Mouse (Mus musculus): ENCODE measurements around the gene Nrros.

Nrros gene

DNA sequence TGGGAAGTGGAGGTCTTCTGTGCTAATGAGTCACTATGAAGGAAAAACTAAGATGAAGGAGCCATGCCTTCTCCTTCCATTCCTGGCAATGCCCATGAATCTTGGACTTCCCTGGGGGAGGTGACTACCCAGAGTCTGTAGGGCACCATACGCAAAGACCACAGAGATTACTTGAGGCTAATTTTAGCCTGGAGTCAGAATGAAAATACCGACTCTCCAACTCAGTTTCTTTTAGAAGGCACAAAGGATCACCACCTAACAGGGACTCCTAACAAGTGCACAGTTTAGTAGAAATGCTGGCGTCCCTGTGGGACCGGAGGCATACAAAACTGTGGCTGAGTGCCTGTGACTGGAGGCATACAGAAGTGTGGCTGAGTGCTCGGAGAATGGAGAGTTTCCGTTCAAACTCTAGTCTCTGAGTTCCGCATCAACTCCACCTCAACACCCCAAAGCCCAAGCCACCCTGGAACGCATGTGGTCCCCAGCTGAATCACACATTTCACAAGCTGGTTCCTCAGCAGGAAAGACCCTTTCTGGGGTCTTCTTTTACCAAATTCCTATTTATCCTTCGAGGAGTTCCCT is 4.6 kb downstream of the Nrros start:
- DNase-seq (ENCODE audit: low spot score in 2 of 2): no peak

DNA sequence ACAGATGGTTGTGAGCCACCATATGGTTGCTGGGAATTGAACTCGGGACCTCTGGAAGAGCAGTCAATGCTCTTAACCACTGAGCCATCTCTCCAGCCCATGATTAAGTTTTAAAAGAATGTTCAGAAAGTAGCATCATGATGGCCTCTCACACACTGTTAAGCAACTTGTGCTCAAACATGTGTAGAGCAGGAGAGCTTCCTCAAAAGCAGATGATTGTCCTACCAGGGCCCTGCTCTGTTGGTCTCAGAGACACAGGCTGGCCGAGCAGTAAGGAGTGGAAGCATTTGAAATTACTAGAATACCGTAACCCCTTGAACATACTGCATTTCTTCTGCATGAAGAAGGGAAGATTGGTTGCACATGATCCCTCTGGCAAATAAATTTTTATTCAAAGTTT is 6.4 kb downstream of the Nrros start:
- DNase-seq (ENCODE audit: low spot score in 2 of 2): no peak

DNA sequence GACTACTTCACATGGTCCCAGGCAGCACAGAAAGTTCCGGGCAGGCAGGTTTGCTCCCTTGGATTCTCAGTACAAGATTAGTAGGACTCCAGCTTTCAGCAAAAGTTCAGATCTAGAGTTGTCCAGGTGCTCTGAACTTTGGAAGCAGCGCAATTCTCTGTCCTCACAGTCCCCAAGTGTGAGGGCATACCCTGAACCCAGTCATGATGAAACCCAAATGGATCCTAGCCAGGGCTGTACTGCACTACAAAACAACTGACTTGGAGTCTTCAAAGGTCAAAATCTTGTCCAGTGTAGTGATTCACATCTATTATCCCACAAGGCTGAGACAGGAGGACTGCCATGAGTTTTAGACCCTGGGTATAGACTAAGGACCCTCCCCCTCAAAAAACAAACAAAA is 8.0 kb downstream of the Nrros start:
- no peak for DNase-seq (ENCODE audit: low spot score in 2 of 2)

DNA sequence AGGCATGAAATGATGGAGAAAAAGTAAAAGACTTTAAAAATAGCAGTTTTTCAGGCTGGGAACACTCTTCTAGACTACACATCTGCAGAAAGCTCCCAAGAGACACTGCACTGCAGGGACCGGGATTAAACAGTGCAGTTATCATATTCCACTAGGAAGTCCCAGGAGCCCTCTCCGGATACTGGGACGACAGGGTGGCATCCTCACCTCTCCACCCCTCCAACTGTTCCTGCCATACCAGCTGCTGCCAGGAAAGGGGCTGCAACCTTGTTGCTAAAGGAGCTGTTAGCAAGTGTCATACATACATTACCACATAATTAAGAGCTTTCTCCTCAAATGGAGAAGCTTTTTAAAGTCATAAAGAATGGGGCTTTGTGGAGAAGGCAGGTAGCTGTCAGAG is 8.7 kb downstream of the Nrros start:
- DNase-seq (ENCODE audit: low spot score in 2 of 2): no peak

DNA sequence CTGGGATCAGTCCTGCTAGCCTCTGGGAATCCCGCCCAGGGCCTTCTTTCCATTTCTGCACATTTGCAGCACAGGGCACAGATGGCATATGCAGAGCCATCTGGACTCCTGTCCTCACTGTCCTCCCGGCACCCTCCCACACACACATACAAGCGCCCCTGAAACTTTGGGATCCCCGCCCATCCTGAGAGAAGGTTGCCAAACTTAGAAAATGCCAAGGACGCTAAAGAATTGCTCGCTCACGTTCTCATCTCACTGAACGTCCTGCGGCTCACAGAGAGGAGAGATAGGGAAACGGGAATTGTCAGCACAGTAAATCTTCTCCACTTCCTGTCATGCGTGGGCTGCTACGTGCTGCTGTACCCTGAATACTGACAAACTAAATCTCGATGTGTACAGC is 11.0 kb downstream of the Nrros start:
- no peak for DNase-seq (ENCODE audit: low spot score in 2 of 2)

DNA sequence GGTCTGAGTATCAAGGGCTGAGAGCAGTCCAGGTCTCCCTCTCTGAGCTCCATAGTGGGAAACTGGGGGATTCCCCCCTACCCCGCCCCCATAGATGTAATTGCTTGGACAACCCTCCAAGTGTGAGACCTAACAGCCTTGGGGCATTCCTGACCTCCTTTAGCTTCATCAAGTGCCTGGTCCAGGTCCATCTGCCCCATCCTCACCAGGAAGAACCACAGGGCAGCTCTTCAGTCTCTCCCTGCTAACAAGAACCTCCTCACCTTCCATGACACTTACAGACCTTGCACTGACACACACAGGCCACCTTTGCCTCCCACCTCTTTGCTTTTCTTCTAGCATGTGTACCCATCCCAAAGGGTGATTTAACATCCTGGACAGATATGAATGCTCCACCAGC is 11.4 kb downstream of the Nrros start:
- DNase-seq (ENCODE audit: low spot score in 2 of 2): no peak

DNA sequence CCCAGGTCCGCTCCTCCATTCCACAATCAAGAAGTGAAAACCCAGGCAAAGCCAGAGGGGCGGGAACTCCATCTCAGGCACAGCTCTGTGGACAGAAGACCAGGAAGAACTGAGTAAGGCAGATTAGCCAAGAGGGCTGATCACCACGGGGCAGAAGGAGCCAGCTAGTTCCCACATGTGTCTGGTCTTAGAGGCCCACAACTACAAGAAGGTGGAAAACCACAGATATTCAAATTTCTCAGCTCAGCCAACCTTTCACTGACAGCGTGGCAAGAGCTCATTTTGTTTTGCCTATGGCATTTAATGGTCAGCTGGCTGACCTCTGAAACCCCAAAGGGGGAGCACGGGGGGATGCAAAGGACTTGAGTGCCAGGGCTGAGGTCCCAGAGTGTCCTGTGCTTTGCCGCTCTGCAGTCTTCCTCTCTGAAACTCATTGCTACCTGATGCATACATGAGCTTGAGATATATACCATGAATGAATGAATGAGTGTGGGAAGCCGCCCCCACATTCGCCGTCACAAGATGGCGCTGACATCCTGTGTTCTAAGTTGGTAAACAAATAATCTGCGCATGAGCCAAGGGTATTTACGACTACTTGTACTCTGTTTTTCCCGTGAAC is 17.7 kb downstream of the Nrros start:
- no peak for DNase-seq (ENCODE audit: low spot score in 2 of 2)

DNA sequence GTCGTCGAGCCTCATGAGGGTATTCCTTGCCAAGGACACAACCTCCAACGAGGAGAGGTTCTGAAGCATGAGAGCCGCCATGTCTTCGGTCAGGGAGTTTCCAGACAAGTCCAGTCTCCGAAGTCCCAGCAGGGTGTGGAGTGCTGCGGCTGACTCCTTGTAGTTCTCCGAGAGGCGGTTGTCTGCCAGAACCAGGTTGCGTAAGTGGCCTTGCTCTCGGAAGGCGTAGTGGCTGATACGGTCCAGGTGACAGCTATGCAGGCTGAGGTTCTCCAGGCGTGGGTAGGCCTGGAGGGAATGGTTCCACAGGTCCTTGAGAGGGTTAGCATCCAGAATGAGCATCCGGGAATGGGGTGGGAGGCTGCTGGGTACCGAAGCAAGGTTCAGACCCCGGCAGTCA is 20.8 kb downstream of the Nrros start:
- no peak for DNase-seq (ENCODE audit: low spot score in 2 of 2)

DNA sequence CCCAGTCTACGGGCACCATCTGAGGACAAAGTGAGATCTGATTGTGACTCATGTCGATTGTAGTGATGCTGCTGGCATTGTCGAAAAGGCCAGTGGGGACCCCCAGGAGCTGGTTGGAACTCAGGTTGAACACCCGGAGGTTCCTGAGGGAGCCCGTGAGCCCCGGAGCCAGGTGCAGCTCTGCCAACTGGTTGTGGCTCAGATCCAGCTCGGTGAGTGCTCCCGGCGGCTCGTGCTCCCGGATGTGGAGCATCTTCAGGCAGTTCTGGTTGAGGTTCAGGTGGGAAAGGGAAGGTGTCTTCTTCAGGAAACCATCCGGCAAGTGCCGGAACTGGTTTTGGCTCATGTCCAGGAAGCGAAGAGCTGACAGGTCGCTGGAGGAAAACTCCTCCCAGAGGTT is 21.6 kb downstream of the Nrros start:
- DNase-seq (ENCODE audit: low spot score in 2 of 2): no peak

DNA sequence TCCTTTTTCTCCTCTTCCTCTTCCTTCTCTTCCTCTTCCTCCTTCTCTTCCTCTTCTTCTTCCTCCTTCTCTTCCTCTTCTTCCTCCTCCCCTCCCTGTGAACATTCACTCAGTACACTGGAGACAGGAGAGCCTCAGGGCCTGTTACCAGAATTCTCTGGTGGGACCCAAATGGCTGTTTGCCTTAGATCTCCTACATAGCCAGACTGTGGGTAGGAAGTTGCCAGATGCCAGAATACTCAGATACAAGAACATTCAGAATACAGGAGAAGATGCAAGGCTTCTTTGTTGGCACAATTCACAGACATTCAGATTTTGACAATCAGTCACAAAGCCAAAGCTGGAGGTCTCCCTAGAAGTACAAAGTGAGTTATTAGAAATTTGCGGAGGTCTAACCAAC is 26.4 kb downstream of the Nrros start:
- DNase-seq (ENCODE audit: low spot score in 2 of 2): no peak

DNA sequence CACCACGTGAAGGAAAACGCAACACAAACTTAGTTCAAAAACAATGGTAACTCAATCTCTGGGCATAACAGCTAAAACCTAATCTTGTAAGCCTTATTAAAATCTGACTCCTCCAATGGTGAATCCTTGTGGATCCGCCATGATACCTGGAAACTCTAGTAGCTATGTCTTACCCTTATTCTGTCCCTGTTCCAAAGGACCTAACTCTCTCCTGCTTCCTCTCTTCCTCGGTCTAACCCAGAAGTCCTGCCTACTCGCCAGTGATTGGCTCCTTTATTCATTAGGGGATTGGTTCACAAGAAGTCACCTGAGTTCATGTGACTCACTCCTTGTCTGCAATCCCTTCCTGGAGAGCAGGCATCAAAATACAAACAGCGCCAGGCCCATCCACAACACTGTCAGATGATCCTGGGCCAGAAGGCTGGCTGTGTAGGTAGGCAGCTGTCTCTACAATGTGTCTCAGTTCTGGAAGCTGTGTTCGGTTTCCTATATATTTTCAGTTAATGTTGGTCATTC is 29.5 kb downstream of the Nrros start:
- no peak for DNase-seq (ENCODE audit: low spot score in 2 of 2)

DNA sequence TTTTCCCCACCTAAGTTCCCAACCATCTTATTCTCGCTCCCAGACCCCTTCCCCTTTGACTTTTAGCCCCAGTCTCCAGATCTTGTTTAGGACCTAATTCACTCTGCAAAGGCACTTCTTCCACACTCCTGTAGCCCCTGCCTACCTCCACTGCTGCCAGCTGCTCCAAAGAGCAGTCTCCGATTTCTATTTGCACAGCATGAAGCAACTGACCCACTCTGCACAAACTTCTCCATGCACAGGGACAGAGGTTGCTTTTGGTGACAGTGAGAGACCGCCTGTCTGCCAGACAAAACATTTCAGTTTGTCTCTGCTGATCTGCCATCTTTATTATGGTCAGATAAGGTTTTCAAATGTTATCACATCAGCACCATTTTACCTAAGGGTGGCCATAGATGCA is 32.2 kb downstream of the Nrros start:
- DNase-seq (ENCODE audit: low spot score in 2 of 2): no peak

DNA sequence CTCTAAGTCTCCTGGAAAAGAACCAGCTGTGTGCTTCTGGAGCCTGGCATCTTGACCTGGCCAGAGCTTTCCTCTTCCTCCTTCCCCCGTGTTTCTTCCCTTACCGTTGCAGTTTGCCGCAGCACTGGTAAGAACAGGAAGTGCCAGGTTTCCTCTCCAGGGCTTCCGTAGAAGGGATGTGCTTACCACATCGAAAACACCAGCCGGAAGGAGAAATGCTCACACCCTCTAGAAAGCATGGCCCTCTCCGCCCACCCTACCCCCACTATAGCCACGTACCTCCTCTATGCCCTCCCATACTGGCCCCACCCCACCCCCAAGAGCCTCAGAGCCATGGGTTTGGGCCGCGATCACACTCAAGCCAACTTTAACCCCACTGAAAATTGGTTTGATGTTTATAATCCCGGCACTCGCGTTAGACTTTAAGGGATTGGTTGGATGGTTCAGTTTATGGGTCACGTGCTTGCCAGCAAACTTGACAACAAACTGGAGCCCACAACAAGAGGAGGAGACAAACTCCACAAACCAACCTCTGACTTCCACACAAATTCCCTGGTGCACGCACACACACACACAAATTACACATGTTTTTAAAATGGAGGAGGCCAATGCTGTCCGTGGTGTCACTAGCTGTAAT is 35.1 kb downstream of the Nrros start:
- DNase-seq (ENCODE audit: low spot score in 2 of 2): no peak

DNA sequence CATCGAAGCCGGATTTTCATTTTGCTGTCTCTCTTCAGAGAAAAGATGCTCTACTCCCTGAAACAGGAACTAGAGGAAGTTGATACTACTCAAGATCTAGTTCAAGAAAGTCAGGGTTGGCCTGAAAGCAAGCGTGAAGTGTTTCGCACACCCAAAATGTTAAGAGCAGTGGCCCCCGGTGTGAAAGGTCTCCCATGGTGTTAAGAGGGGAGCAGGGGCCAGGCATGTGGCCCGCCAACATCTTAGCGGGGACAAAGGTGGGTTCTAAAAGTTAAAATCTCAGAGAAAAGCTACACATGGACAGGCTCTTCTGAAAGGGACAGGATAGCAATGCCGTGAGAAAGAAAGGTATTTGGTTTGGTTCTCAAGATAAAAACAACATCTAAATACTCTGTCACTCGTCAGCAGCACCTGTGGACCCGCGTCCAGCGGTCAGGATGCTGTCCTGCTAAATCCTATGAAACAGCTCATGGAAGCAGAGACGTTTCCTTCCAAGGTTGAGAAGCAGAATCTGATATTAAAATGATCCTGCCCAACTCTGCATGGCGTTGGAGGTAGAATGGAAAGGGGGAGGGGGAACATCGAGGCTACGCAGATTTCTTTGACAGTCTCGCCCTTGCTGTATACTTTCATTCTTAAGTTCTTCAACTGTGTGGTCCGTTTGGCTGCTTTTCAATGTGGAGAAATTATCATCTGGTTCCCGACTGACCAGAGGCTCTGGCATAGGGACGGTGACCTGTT is 35.8 kb downstream of the Nrros start:
- no peak for DNase-seq (ENCODE audit: low spot score in 2 of 2)

DNA sequence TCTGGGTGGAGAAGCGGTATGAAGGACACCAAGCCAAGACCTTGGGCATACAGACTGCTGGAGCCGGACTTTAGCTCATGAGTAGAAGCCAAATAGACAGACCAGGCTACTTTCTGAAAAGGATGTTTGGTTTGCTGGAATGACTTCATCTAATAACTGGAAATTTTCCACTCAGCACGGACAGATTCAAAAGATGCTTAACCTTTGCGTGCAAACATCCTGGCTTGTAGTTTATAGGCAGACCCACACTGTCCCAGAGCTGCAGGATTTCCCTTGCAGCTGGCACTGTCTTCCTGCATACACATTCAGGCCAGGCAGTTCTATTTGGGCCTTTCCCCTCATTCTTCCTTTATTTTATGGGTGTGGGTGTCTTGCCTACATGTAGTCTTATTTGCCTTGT is 38.3 kb downstream of the Nrros start:
- DNase-seq (ENCODE audit: low spot score in 2 of 2): no peak

DNA sequence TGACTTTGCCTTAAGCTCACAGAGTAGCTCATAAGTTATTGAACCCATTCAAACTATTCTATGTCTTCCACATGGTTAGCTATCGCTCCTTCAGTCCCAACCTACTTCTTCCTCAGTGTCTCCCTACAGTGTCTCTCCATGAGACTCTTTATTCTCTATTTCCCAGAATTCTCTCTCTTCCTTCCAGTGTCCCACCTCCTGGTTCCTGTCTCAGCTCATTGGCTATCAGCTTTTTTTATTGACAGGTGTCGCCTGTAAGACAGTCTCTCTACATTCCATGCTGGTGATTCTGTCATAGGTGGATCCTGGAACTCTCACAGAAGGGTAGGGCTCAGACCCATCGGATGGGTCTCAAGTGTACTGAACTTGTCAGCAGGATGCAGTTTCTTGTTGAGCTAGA is 40.0 kb downstream of the Nrros start:
- no peak for DNase-seq (ENCODE audit: low spot score in 2 of 2)

DNA sequence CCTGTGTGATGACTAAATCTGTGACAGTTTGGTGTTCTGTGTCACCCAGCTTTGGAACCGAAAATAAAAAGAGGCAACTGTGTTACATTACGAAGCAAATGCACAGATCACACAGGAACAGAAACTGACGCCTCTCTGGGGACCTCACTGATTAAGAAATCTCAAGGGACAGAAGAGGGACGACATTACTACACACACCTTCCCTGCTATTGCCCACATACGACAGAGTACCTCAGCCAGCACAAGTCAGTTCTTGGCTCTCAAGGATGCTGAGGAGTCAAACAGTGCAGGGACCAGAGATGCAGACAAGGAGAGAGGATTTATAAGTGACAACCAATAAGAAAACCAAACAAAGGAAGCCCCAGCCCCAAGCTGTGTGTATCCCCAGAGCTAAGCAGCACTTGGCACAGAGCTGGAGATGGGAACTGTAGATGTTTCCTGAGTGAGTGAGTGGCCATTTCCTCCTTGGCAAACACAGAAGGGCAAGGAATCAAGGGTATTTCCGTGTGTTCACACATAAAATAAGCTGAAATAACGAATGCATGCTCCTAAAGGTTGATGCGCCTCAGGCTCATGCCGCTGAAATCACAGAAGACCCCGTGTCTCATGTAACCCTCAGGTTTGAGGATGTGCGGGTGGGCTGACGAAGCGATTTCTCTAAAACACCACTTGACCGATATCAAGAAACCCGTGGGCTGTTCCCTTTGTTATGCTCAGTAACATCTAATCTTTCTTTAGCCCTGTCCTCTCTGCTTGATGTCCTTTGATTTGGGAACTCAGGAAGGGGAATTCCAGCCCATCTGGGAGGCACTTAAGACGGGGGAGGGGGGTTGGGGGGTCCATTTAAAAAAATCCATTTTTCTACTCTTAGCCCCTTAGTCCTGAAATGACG is 40.7 kb downstream of the Nrros start:
- DNase-seq (ENCODE audit: low spot score in 2 of 2): no peak

DNA sequence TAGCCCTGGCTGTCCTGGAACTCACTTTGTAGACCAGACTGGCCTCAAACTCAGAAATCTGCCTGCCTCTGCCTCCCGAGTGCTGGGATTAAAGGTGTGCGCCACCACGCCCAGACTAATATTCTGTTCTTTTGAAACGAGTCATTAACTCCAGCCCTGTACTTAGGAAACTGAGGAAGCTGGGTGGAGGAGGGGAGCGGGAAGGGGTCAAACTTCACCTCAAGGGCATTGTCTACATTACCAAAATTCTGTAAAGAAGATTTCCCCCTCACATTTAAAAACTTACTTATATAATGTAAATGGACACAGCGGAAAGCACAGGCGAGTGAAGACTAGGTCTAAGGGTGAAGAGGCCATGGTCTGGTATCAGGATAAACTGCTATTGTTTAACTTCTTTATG is 41.4 kb downstream of the Nrros start:
- no peak for DNase-seq (ENCODE audit: low spot score in 2 of 2)

DNA sequence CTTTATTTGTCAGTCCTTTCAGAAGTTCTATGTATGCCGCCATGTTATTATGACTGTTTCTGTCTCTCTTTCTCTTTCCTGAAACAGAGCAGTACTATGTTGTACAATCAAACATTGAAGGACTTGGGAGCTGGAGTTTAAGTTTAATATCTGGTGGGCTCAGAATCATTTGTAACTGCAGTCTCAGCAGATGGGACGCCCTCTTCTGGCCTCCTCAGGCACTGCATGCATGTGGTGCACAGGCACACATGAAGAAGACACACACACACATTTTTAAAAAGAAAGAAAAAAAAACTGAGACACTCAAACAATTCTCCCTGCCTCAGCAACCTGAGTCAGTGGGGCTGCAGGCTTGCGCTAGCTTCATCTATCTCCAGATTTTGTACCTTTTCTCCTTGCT is 44.9 kb downstream of the Nrros start:
- DNase-seq (ENCODE audit: low spot score in 2 of 2): no peak

DNA sequence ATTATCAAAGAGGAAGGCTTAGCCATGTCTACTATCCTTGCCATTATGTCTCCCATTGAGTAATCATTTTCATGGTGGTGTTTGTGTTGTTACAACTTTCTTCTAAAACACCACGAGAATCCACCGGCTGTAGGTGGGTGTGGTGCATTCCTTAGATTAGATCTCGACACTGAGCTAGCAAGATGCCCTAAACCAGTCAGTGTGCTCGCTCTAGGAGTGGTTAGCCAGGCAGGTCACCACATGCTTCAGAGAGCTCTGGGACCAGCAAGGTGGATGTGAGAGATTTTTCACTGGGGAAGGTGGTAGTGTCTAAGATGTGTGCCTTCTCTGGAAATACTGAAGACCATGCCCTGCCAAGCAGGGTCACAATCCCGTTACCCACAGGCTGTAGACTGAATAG is 49.2 kb downstream of the Nrros start:
- no peak for DNase-seq (ENCODE audit: low spot score in 2 of 2)

DNA sequence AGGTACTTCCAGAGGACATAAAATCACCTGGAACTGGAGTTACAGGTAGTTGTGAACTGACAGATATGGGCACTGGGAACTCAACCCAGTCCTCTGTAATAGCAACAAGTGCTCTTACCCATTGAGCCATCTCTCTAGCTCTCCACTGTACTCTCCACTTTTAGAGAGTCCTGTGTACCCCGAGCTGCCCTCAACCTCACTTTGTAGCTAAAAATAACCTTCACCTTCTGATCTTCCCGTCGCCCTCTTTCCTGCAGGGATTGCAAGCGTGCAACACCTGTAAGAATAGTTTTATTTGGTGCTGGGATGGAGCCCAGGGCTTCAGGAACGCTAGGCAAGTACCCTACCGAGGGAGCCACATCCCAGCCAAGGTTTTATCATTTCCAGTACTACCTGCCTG is 49.6 kb downstream of the Nrros start:
- DNase-seq (ENCODE audit: low spot score in 2 of 2): no peak
